Mouse (Mus musculus): ENCODE measurements around the gene Tbp. TPM values are rescaled to one million over a fixed set of nuclear protein-coding genes. Genes with fewer than 3 reads are reported as not detected.
A peak's percentile ranks its signal among the peaks of the same experiment; 100 is the strongest.

The Tbp gene
- polyA plus RNA-seq (2015; fragmentation: Nextera tagmentation; extraction: Ambion mirVana), result 38.0 and 39.8 TPM in 2 replicates

GRCm38 (mm10) chr17:15499656-15500394, at the start of gene Tbp, which contains the start of gene Psmb1:
Gene Tbp (plus strand): TSS chr17:15499888.
Gene Psmb1 (minus strand): TSS chr17:15499751.
- peak within 1 kb of the TSS; percentile 97 for H3K4me3 ChIP-seq (replicated peaks; ENCODE audit: low read length)
- peak within 1 kb of the TSS; percentile 96 for H3K27ac ChIP-seq (ENCODE audit: low read length)
- no peaks in the 10 kb centered on the region for H3K9me3 ChIP-seq (replicated peaks; ENCODE audit: control insufficient read depth, low read length)
- peaks cover 24% of the 10 kb centered on the region for H3K4me1 ChIP-seq (ENCODE audit: control insufficient read depth, insufficient read depth, low read length)
- peak; percentile 94 for ATAC-seq (ENCODE audit: insufficient read depth, low FRiP score)
- H3K27me3 ChIP-seq (ENCODE audit: control insufficient read depth, insufficient read depth, low read length), result no peaks in the 10 kb centered on the region
- under 1% methylated on average over 63 of the region's 63 CpGs for WGBS
- peaks cover 8% of the 10 kb centered on the region; the same call in 1 of the 2 replicates for H3K36me3 ChIP-seq (ENCODE audit: control insufficient read depth, insufficient read depth, low read length)
- peak within 1 kb of the TSS; percentile 96 for H3K4me2 ChIP-seq (ENCODE audit: low read depth, low read length)
- peak within 1 kb of the TSS; percentile 94 for H3K9ac ChIP-seq (ENCODE audit: low read length)

GRCm38 (mm10) chr17:15455203-15455602, 44.5 kb upstream of the Tbp start:
- H3K27me3 ChIP-seq (ENCODE audit: control insufficient read depth, insufficient read depth, low read length), result no peaks in the 10 kb centered on the region
- no peak for ATAC-seq (ENCODE audit: insufficient read depth, low FRiP score)

GRCm38 (mm10) chr17:15456595-15456994, 43.1 kb upstream of the Tbp start:
- Histone ChIP-seq H3K4me1 (ENCODE audit: control insufficient read depth, insufficient read depth, low read length) (no peaks in the 10 kb centered on the region), H3K9me3 (replicated peaks; ENCODE audit: control insufficient read depth, low read length) (no peaks in the 10 kb centered on the region), H3K4me3 (replicated peaks; ENCODE audit: low read length) (no peak overlapping the region), H3K4me2 (ENCODE audit: low read depth, low read length) (no peak overlapping the region), H3K27ac (ENCODE audit: low read length) (no peak overlapping the region), H3K9ac (ENCODE audit: low read length) (no peak overlapping the region), H3K36me3 (ENCODE audit: control insufficient read depth, insufficient read depth, low read length) (no peaks in the 10 kb centered on the region), H3K27me3 (ENCODE audit: control insufficient read depth, insufficient read depth, low read length) (no peaks in the 10 kb centered on the region)
- WGBS, result 74% methylated on average over 2 of the region's 2 CpGs
- no peak for ATAC-seq (ENCODE audit: insufficient read depth, low FRiP score)

More at GRCm38 (mm10) chr17:15455203-15455602, 44.5 kb upstream of the Tbp start:
- Histone ChIP-seq H3K36me3 (ENCODE audit: control insufficient read depth, insufficient read depth, low read length) (no peaks in the 10 kb centered on the region), H3K9ac (ENCODE audit: low read length) (no peak overlapping the region), H3K27ac (ENCODE audit: low read length) (no peak overlapping the region), H3K4me2 (ENCODE audit: low read depth, low read length) (no peak overlapping the region), H3K4me1 (ENCODE audit: control insufficient read depth, insufficient read depth, low read length) (no peaks in the 10 kb centered on the region), H3K9me3 (replicated peaks; ENCODE audit: control insufficient read depth, low read length) (no peaks in the 10 kb centered on the region), H3K4me3 (replicated peaks; ENCODE audit: low read length) (no peak overlapping the region)
- 71% methylated on average over 4 of the region's 4 CpGs for WGBS

- 81% methylated on average over 4 of the region's 4 CpGs for WGBS
- H3K27ac ChIP-seq (ENCODE audit: low read length), result no peak overlapping the region
- no peaks in the 10 kb centered on the region for H3K4me1 ChIP-seq (ENCODE audit: control insufficient read depth, insufficient read depth, low read length)
- no peak overlapping the region for H3K4me3 ChIP-seq (replicated peaks; ENCODE audit: low read length)
- H3K27me3 ChIP-seq (ENCODE audit: control insufficient read depth, insufficient read depth, low read length), result no peaks in the 10 kb centered on the region
- no peaks in the 10 kb centered on the region for H3K36me3 ChIP-seq (ENCODE audit: control insufficient read depth, insufficient read depth, low read length)
- H3K9ac ChIP-seq (ENCODE audit: low read length), result no peak overlapping the region
- no peaks in the 10 kb centered on the region for H3K9me3 ChIP-seq (replicated peaks; ENCODE audit: control insufficient read depth, low read length)
- ATAC-seq (ENCODE audit: insufficient read depth, low FRiP score), result no peak
- no peak overlapping the region for H3K4me2 ChIP-seq (ENCODE audit: low read depth, low read length)
Measured at GRCm38 (mm10) chr17:15459761-15460160, 39.9 kb upstream of the Tbp start.

GRCm38 (mm10) chr17:15461921-15462495, 37.7 kb upstream of the Tbp start:
- ATAC-seq (ENCODE audit: insufficient read depth, low FRiP score), result no peak
- Histone ChIP-seq H3K4me2 (ENCODE audit: low read depth, low read length) (no peak overlapping the region), H3K4me3 (replicated peaks; ENCODE audit: low read length) (no peak overlapping the region), H3K9ac (ENCODE audit: low read length) (no peak overlapping the region), H3K4me1 (ENCODE audit: control insufficient read depth, insufficient read depth, low read length) (no peaks in the 10 kb centered on the region), H3K27ac (ENCODE audit: low read length) (no peak overlapping the region), H3K27me3 (ENCODE audit: control insufficient read depth, insufficient read depth, low read length) (no peaks in the 10 kb centered on the region), H3K36me3 (ENCODE audit: control insufficient read depth, insufficient read depth, low read length) (no peaks in the 10 kb centered on the region), H3K9me3 (replicated peaks; ENCODE audit: control insufficient read depth, low read length) (no peaks in the 10 kb centered on the region)
- WGBS, result 93% methylated on average over 6 of the region's 6 CpGs

- no peak overlapping the region for H3K27ac ChIP-seq (ENCODE audit: low read length)
- no peak overlapping the region for H3K4me2 ChIP-seq (ENCODE audit: low read depth, low read length)
- H3K36me3 ChIP-seq (ENCODE audit: control insufficient read depth, insufficient read depth, low read length), result peaks cover 2% of the 10 kb centered on the region; the same call in 1 of the 2 replicates
- peak; percentile 40; the same call in 1 of the 2 replicates for ATAC-seq (ENCODE audit: insufficient read depth, low FRiP score)
- no peaks in the 10 kb centered on the region for H3K27me3 ChIP-seq (ENCODE audit: control insufficient read depth, insufficient read depth, low read length)
- H3K4me1 ChIP-seq (ENCODE audit: control insufficient read depth, insufficient read depth, low read length), result no peaks in the 10 kb centered on the region
- H3K4me3 ChIP-seq (replicated peaks; ENCODE audit: low read length), result no peak overlapping the region
- H3K9ac ChIP-seq (ENCODE audit: low read length), result no peak overlapping the region
- 18% methylated on average over 5 of the region's 5 CpGs for WGBS
- H3K9me3 ChIP-seq (replicated peaks; ENCODE audit: control insufficient read depth, low read length), result no peaks in the 10 kb centered on the region
Measured at GRCm38 (mm10) chr17:15467669-15468068, 32.0 kb upstream of the Tbp start.

- Histone ChIP-seq H3K9ac (ENCODE audit: low read length) (no peak overlapping the region), H3K27ac (ENCODE audit: low read length) (no peak overlapping the region), H3K4me1 (ENCODE audit: control insufficient read depth, insufficient read depth, low read length) (no peaks in the 10 kb centered on the region), H3K4me2 (ENCODE audit: low read depth, low read length) (no peak overlapping the region), H3K36me3 (ENCODE audit: control insufficient read depth, insufficient read depth, low read length) (peaks cover 46% of the 10 kb centered on the region), H3K27me3 (ENCODE audit: control insufficient read depth, insufficient read depth, low read length) (no peaks in the 10 kb centered on the region), H3K9me3 (replicated peaks; ENCODE audit: control insufficient read depth, low read length) (no peaks in the 10 kb centered on the region), H3K4me3 (replicated peaks; ENCODE audit: low read length) (no peak overlapping the region)
- 79% methylated on average over 4 of the region's 4 CpGs for WGBS
- no peak for ATAC-seq (ENCODE audit: insufficient read depth, low FRiP score)
Measured at GRCm38 (mm10) chr17:15472671-15473070, 27.0 kb upstream of the Tbp start.

GRCm38 (mm10) chr17:15490542-15490941, 9.1 kb upstream of the Tbp start:
- no peak overlapping the region for H3K9ac ChIP-seq (ENCODE audit: low read length)
- H3K36me3 ChIP-seq (ENCODE audit: control insufficient read depth, insufficient read depth, low read length), result peaks cover 27% of the 10 kb centered on the region
- H3K4me3 ChIP-seq (replicated peaks; ENCODE audit: low read length), result no peak overlapping the region
- no peak overlapping the region for H3K4me2 ChIP-seq (ENCODE audit: low read depth, low read length)
- no peaks in the 10 kb centered on the region for H3K27me3 ChIP-seq (ENCODE audit: control insufficient read depth, insufficient read depth, low read length)
- ATAC-seq (ENCODE audit: insufficient read depth, low FRiP score), result no peak
- H3K4me1 ChIP-seq (ENCODE audit: control insufficient read depth, insufficient read depth, low read length), result no peaks in the 10 kb centered on the region
- H3K9me3 ChIP-seq (replicated peaks; ENCODE audit: control insufficient read depth, low read length), result no peaks in the 10 kb centered on the region
- WGBS, result 90% methylated on average over 7 of the region's 7 CpGs
- no peak overlapping the region for H3K27ac ChIP-seq (ENCODE audit: low read length)

Data from stomach, embryonic 16.5 days (tissue).